16 mouse cellular contexts compared by ENCODE assay signal in the genomic region with DNA sequence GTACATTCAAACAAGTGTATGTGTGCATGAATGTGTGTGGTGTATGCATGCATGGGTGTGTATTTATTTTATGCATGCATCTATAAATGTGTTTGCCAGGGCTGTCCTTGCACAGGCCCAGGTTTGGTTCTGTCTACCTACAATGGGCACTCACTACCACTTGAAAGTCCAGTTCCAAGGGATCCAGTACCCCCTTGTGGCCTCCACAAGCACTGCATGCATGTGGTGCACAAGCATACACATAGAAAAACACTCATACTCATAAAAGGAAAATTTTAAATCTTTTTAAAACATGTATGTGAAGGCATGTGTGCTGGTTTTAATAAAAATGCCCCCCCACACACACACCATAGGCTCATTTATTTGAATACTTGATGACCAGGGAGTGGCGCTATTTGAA. TPM values are rescaled to one million over a fixed set of nuclear protein-coding genes. Genes with fewer than 3 reads are reported as not detected.
A peak's percentile ranks its signal among the peaks of the same experiment; 100 is the strongest.
DNase-seq lines count a peak whose midpoint lies in the region; ATAC-seq and TF ChIP-seq lines count a peak whose summit lies in the region.
"Had no signal": no experiment of that assay in that cellular context is flagged by ENCODE, and none has a peak within 500 bp of the region (broad histone marks: within the 10 kb centered on the region; RNA-seq: fewer than 3 reads in every experiment).

No protein-coding gene starts in this region.

- no peak overlapping the region for H3K4me2 ChIP-seq in intestine, postnatal 0 days (replicated peaks; ENCODE audit: low read depth)
- no peak overlapping the region for H3K4me2 ChIP-seq in intestine, embryonic 15.5 days (replicated peaks)
- H3K4me2 ChIP-seq in midbrain, embryonic 14.5 days (ENCODE audit: low read length): no peak overlapping the region
- no peak overlapping the region for H3K4me2 ChIP-seq in midbrain, embryonic 13.5 days (replicated peaks)
- H3K4me2 ChIP-seq in stomach, postnatal 0 days (replicated peaks; ENCODE audit: low read depth): no peak overlapping the region
- H3K4me2 ChIP-seq: embryonic facial prominence, embryonic 13.5 days had no signal

- no peak for ATAC-seq in intestine, postnatal 0 days
- ATAC-seq in intestine, embryonic 15.5 days: no peak
- no peak for ATAC-seq in midbrain, embryonic 14.5 days (ENCODE audit: low FRiP score, low TSS enrichment)
- no peak for ATAC-seq in midbrain, embryonic 13.5 days
- no peak for ATAC-seq in stomach, postnatal 0 days (ENCODE audit: low FRiP score, low TSS enrichment)
- no peak for ATAC-seq in activated CD4-positive, CD25-positive, alpha-beta regulatory T cell, adult 4 months
- ATAC-seq: forebrain, embryonic 16.5 days had no signal

- peak; percentile 57 for TF ChIP-seq CTCF in intestine, postnatal 0 days (IDR thresholded peaks at IDR 0.05; ENCODE audit: low read depth)
- TF ChIP-seq CTCF in stomach, postnatal 0 days (IDR thresholded peaks at IDR 0.05; ENCODE audit: low read depth): peak; percentile 65

- no peak for TF ChIP-seq EP300 in stomach, postnatal 0 days (optimal IDR thresholded peaks at IDR 0.05)

- peak; percentile 25 for DNase-seq in midbrain, embryonic 14.5 days
- peak; percentile 44 for DNase-seq in adrenal gland, postnatal 14 days
- no peak for DNase-seq in stomach, postnatal 0 days (ENCODE audit: low spot score)
- no peak for DNase-seq in kidney, postnatal 14 days

- no peaks in the 10 kb centered on the region for H3K27me3 ChIP-seq in intestine, postnatal 0 days (replicated peaks; ENCODE audit: control insufficient read depth, insufficient read depth, low read length)
- H3K27me3 ChIP-seq in intestine, embryonic 15.5 days (replicated peaks): no peaks in the 10 kb centered on the region
- H3K27me3 ChIP-seq in midbrain, embryonic 14.5 days (ENCODE audit: control insufficient read depth, insufficient read depth, low read length): no peaks in the 10 kb centered on the region
- H3K27me3 ChIP-seq in midbrain, embryonic 13.5 days: no peaks in the 10 kb centered on the region
- H3K27me3 ChIP-seq in stomach, postnatal 0 days (ENCODE audit: control insufficient read depth, insufficient read depth, low read length): no peaks in the 10 kb centered on the region
- H3K27me3 ChIP-seq: embryonic facial prominence, embryonic 13.5 days; megakaryocyte, embryonic 14.5 days had no signal

- H3K4me3 ChIP-seq in intestine, postnatal 0 days (ENCODE audit: low read depth, low read length): no peak overlapping the region
- no peak overlapping the region for H3K4me3 ChIP-seq in intestine, embryonic 15.5 days (replicated peaks)
- H3K4me3 ChIP-seq in midbrain, embryonic 14.5 days (replicated peaks; ENCODE audit: low read depth, low read length): no peak overlapping the region
- H3K4me3 ChIP-seq in midbrain, embryonic 13.5 days (replicated peaks): no peak overlapping the region
- H3K4me3 ChIP-seq in stomach, postnatal 0 days (ENCODE audit: low read depth, low read length): no peak overlapping the region
- H3K4me3 ChIP-seq: embryonic facial prominence, embryonic 13.5 days; megakaryocyte, embryonic 14.5 days had no signal

- no peak overlapping the region for H3K9ac ChIP-seq in intestine, postnatal 0 days (ENCODE audit: low read depth, low read length)
- H3K9ac ChIP-seq in intestine, embryonic 15.5 days: no peak overlapping the region
- H3K9ac ChIP-seq in midbrain, embryonic 14.5 days (replicated peaks; ENCODE audit: low read length): no peak overlapping the region
- no peak overlapping the region for H3K9ac ChIP-seq in midbrain, embryonic 13.5 days (replicated peaks)
- no peak overlapping the region for H3K9ac ChIP-seq in stomach, postnatal 0 days (ENCODE audit: low read length)
- H3K9ac ChIP-seq: embryonic facial prominence, embryonic 13.5 days had no signal

- H3K9me3 ChIP-seq in intestine, postnatal 0 days (ENCODE audit: control insufficient read depth): 0 out of 2 replicates have a peak, but pooled peaks cover 3% of the 10 kb centered on the region
- no peaks in the 10 kb centered on the region for H3K9me3 ChIP-seq in intestine, embryonic 15.5 days
- H3K9me3 ChIP-seq in midbrain, embryonic 14.5 days (ENCODE audit: control insufficient read depth, low read length): no peaks in the 10 kb centered on the region
- H3K9me3 ChIP-seq in midbrain, embryonic 13.5 days: no peaks in the 10 kb centered on the region
- H3K9me3 ChIP-seq in stomach, postnatal 0 days (ENCODE audit: control insufficient read depth, low read length): no peaks in the 10 kb centered on the region

- H3K4me1 ChIP-seq in intestine, postnatal 0 days (replicated peaks; ENCODE audit: control insufficient read depth, insufficient read depth, low read length): no peaks in the 10 kb centered on the region
- peaks cover 7% of the 10 kb centered on the region; the same call in 1 of the 2 replicates for H3K4me1 ChIP-seq in intestine, embryonic 15.5 days (replicated peaks)
- no peaks in the 10 kb centered on the region for H3K4me1 ChIP-seq in midbrain, embryonic 14.5 days (ENCODE audit: control insufficient read depth, insufficient read depth, low read length)
- no peaks in the 10 kb centered on the region for H3K4me1 ChIP-seq in midbrain, embryonic 13.5 days (replicated peaks)
- H3K4me1 ChIP-seq in stomach, postnatal 0 days (replicated peaks; ENCODE audit: control insufficient read depth, insufficient read depth): no peaks in the 10 kb centered on the region
- H3K4me1 ChIP-seq: megakaryocyte, embryonic 14.5 days had no signal

- WGBS in intestine, postnatal 0 days: 93% methylated on average over 1 of the region's 1 CpGs
- 100% methylated on average over 1 of the region's 1 CpGs for WGBS in intestine, embryonic 15.5 days
- WGBS in midbrain, embryonic 14.5 days: 97% methylated on average over 1 of the region's 1 CpGs
- WGBS in midbrain, embryonic 13.5 days: 88% methylated on average over 1 of the region's 1 CpGs
- 94% methylated on average over 1 of the region's 1 CpGs for WGBS in stomach, postnatal 0 days

- H3K36me3 ChIP-seq in intestine, postnatal 0 days (ENCODE audit: control insufficient read depth, insufficient read depth): no peaks in the 10 kb centered on the region
- H3K36me3 ChIP-seq in intestine, embryonic 15.5 days: no peaks in the 10 kb centered on the region
- no peaks in the 10 kb centered on the region for H3K36me3 ChIP-seq in midbrain, embryonic 14.5 days (ENCODE audit: control insufficient read depth, insufficient read depth, low read length)
- no peaks in the 10 kb centered on the region for H3K36me3 ChIP-seq in midbrain, embryonic 13.5 days
- H3K36me3 ChIP-seq in stomach, postnatal 0 days (ENCODE audit: control insufficient read depth, insufficient read depth, low read length): no peaks in the 10 kb centered on the region
- H3K36me3 ChIP-seq: embryonic facial prominence, embryonic 13.5 days had no signal

- no peak overlapping the region for H3K27ac ChIP-seq in intestine, postnatal 0 days (ENCODE audit: low read depth, low read length)
- no peak overlapping the region for H3K27ac ChIP-seq in intestine, embryonic 15.5 days
- no peak overlapping the region for H3K27ac ChIP-seq in midbrain, embryonic 14.5 days (replicated peaks; ENCODE audit: low read depth, low read length)
- no peak overlapping the region for H3K27ac ChIP-seq in midbrain, embryonic 13.5 days
- no peak overlapping the region for H3K27ac ChIP-seq in stomach, postnatal 0 days (replicated peaks)
- H3K27ac ChIP-seq: embryonic facial prominence, embryonic 13.5 days had no signal

RNA-seq across cellular contexts. Expression of a gene that starts 37.3 kb away (rescaled TPM):
- polyA plus RNA-seq in intestine, postnatal 0 days (2015; fragmentation: Nextera tagmentation; extraction: Ambion mirVana): not detected in 2 replicates
- not detected in 2 replicates for polyA plus RNA-seq in intestine, embryonic 15.5 days (2015; fragmentation: Nextera tagmentation; extraction: Ambion mirVana)
- 0.20 and 0.38 TPM in 2 replicates for polyA plus RNA-seq in midbrain, embryonic 14.5 days (2014; fragmentation: Nextera tagmentation; extraction: Ambion mirVana)
- polyA plus RNA-seq in midbrain, embryonic 13.5 days (2015; fragmentation: Nextera tagmentation; extraction: Ambion mirVana): 0.14 and 0.27 TPM in 2 replicates
- total RNA-seq in adrenal gland, postnatal 14 days (2021): not detected in 2 replicates
- polyA plus RNA-seq in stomach, postnatal 0 days (2015; fragmentation: Nextera tagmentation; extraction: Ambion mirVana): not detected in 2 replicates
- polyA plus RNA-seq in activated CD4-positive, CD25-positive, alpha-beta regulatory T cell, adult 4 months (2017; shearing (Covaris generic)): under 1 TPM in 1 of 2 experiments, not detected in 1; 0.13 TPM
- total RNA-seq: heart, adult 8-10 months; neutrophil, adult 5-6 weeks had no signal
- polyA plus RNA-seq: embryonic facial prominence, embryonic 13.5 days; hindbrain, embryonic 11.5 days; large intestine, adult 2 months; small intestine, adult 2 months had no signal

Comparison
In these comparisons a context has a peak if more than half of its experiments do, and no peak if none do; other contexts are left out.
1. DNase-seq: peak in midbrain, embryonic 14.5 days (single experiment) and adrenal gland, postnatal 14 days (single experiment); none in stomach, postnatal 0 days (single experiment) and kidney, postnatal 14 days (single experiment).